Mouse (Mus musculus) NIH3T3 (cell line): ENCODE data around the gene Rhoj.

ENCODE experiments used
- DNase-seq: peaks from one replicate; pipeline ENCODE4 v3.0.0-alpha.2; 2012; ENCODE audit warnings: low read depth

Gene Rhoj

DNA sequence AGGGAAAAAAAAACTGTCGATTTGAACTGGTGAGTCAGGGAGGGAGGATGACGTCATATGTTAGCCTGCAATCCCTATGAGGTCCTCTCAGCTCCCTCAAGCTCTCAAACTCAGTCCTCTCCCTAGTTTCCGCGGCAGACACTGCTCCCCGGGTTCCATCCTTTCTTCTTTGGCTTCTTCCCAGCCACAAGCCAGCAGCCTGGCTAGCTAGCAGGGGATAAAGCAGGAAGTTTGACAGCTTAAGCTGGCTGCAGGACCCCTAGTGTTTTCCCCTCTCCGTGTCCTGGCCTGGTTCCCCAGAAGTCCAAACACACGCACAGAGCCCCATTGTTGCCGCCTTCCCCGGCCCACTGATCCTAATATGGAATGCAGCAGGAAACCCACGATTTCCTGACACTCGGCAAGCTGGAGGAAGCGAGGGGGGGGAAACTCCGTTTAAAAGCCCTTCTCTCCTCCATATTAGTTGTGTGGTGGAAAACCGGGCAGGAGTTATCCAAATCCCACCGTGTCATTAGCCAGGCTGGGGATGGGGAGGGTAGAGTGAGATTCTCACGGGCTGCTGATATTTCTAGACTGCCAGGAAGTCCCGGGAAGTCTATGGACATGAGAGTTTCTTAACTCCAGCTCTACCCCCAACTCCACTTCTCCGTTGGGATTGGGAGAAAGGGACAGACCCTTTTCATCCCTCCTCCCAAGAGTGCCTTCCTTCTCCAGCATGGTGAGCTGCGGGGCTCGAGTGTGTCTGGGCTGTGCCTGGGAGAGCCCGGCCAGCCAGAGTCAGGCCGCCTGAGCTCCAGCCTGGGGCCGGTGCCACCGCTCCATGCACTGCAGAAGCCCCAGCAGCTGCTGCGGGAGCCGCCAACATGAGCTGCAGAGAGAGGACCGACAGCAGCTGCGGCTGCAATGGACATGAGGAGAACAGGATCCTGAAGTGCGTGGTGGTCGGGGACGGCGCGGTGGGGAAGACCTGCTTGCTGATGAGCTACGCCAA is at the start of gene Rhoj:
Gene Rhoj, plus strand, starts transcription at position 362 of the 991 bp plus-strand sequence.
- peak; percentile 93 for DNase-seq

GRCm38 (mm10) chr12:75271726-75272125 is 36.4 kb upstream of the Rhoj start:
- peak; percentile 15 for DNase-seq

DNA sequence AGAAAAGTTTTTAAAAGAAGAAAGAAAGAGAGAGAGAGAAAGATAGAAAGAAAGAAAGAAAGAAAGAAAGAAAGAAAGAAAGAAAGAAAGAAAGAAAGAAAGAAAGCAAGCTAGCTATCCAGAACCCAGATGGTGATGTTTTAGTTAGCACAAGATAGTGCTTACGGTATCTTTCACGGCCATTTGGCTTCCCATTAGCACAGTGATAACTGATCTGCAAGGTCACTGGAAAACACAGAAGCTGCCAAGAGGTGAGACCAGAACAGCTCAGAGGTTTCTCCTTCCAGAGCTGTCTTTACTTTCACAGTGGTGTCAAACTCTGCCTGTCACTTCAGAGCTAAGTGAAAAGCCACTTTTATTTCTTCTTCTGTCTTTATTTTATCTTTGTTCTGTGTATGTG is 32.4 kb upstream of the Rhoj start:
- no peak for DNase-seq

DNA sequence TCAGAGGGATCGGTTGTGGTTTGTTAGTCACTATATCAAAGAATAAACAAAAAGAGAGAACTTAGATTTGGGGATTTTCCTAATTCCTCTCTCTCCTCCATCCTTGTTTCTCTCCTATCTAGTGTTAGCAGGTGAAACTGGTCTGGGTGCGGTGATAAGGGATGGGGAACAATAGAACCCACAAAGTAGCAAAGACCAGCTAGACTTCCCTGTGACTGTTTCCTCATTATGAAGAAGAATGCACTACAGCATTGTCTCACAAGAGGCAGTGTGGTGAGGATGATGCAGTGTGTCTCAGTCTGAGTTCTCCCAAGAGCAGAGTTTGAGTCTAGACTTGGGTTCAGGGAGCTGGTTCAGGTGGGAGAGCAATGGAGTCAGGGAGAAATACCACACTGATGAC is 30.7 kb upstream of the Rhoj start:
- DNase-seq, result no peak

- DNase-seq, result no peak
Observed at GRCm38 (mm10) chr12:75280502-75280901, 27.6 kb upstream of the Rhoj start.

GRCm38 (mm10) chr12:75283226-75283625 is 24.9 kb upstream of the Rhoj start:
- peak; percentile 37 for DNase-seq

- no peak for DNase-seq
Observed at GRCm38 (mm10) chr12:75286166-75286565, 22.0 kb upstream of the Rhoj start.

GRCm38 (mm10) chr12:75290524-75290923 is 17.6 kb upstream of the Rhoj start:
- peak; percentile 80 for DNase-seq

GRCm38 (mm10) chr12:75291556-75291955 is 16.6 kb upstream of the Rhoj start:
- DNase-seq, result no peak

DNA sequence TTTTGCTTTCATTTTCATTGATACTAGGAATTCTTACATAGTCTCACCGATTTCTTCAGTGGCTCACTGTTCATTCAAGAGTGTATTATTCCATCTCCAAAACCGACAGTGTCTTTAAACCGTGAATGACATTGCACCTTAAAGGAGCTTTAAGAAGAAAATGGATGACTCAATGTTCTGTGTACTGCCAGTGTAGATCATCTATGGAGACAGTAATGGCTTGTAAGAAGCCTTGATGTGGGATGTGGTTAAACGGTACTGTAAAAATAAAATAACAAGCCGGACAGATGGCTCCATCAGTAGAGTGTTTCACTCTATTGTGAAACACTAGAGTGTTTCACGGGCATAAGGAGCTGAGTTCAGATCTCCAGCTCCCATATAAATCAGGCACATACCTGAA is 15.2 kb upstream of the Rhoj start:
- no peak for DNase-seq

DNA sequence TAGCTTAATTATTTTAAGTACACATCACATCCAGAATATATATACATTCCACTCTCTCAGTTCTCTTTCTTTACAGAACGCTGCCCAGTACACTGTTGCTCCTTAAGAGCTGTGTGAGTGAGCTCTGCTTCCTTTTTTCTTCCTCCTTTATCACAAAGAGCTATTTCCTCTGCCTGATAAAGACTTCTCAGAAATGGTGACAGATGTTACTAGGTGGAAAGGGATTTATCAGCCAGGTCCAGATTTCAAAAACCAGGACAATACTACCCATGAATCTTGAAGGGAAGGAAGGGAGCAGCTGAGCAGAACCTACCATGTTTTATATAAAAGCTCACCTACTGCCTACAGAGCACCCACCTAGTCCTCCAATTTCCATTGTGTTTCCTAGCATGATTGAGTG is 8.3 kb upstream of the Rhoj start:
- no peak for DNase-seq

- peak; percentile 72 for DNase-seq
Observed at GRCm38 (mm10) chr12:75304132-75304531, 4.0 kb upstream of the Rhoj start.

GRCm38 (mm10) chr12:75309756-75310155 is 1.6 kb downstream of the Rhoj start:
- peak; percentile 52 for DNase-seq

DNA sequence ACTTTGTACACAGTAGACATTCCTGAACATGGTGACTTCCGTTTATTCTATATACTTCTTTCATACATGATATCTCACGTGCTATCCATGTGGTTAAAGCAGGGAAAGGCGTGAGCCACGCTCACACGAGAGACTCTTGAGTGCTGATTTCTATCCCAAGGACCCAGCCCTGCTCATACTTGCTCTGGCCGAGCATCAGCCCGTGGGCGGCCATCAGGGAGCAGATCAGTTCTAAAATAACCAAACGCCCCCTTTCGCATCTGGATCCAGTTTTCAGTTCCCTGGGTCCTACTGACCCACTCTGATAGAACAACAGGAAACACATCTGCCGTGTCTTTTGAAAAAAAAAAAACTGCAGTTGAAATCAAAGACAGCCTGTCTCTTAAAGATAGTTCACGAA is 2.6 kb downstream of the Rhoj start:
- peak; percentile 79 for DNase-seq

GRCm38 (mm10) chr12:75311879-75312278 is 3.8 kb downstream of the Rhoj start:
- DNase-seq, result no peak

DNA sequence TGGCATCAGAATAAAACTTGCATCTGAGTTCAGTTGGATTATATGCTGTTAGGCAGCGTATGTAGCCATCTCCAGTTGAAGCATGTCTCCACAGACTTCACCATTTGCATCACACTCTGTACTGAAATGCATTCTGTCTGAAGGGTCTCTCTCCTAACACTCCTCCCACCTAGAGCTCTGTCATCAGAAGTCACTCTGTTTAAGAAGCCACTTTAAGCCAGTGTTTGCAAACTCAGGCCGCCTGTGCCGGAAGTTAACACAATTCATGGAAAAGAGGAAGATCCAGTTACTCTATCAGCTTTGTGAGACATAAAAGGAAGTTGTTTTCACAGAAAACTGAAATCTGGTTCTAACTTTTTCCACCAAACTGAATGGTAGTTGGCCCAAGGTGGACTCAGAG is 5.9 kb downstream of the Rhoj start:
- DNase-seq, result no peak

- DNase-seq, result no peak
Observed at GRCm38 (mm10) chr12:75315851-75316250, 7.7 kb downstream of the Rhoj start.

GRCm38 (mm10) chr12:75320441-75320925 is 12.4 kb downstream of the Rhoj start:
- DNase-seq, result no peak

DNA sequence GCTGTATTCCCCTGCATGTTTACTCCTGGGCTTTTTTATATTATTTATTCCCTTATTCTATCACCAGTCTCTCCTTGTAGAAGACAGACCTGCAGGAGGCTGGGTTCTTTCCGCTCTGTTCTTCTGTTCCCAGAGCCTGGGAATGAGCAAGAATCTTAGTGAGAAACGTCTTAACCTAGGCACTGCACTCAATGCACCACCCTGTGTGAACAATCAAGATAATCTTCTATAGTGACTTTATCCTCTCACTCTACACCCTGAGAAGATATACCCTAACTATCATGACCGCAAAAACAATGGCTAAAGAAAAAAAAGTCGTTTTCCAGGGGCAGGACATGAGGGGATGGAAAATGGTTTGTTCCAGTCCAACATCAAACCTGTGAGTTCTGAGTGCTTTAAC is 13.1 kb downstream of the Rhoj start:
- no peak for DNase-seq

- no peak for DNase-seq
Observed at GRCm38 (mm10) chr12:75329188-75329587, 21.1 kb downstream of the Rhoj start.

- DNase-seq, result no peak
Observed at GRCm38 (mm10) chr12:75339894-75340293, 31.8 kb downstream of the Rhoj start.

DNA sequence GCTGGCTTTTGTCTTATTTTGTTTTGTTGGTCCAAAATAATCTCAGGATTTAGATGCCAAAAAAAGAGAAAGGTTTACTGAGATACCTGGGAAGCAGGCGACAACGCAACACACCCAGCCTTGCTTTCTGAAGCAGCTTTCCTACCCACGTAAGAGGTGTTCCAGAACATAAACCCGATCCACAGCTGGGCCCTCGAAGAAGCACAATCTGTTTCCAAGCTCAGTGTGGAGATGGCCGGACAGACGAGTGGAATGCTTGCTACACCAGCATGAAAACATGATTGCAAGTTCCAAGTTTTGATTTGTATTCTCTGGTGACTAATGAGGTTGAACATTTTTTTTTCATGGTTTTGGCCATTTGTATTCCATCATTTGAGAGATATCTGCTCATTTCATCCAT is 32.2 kb downstream of the Rhoj start:
- no peak for DNase-seq

DNA sequence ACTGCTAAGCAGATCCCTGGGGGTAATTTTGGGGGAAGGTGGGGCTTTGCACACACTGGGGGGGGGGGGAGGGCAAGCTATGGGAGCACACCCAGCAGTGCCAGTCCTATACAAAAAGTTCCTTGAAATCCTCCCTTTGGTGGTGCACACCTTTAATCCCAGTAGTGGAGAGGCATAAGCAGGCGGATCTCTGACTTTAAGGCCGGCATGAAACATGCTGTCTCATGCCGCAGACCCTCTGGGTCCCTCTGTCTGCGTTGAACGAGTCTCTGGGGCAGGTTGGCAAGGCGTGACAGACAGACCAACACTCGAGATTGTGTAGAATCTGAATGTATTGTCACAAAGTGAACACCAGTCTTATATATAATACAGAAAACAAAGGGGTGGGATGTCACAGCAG is 40.4 kb downstream of the Rhoj start:
- DNase-seq, result no peak

DNA sequence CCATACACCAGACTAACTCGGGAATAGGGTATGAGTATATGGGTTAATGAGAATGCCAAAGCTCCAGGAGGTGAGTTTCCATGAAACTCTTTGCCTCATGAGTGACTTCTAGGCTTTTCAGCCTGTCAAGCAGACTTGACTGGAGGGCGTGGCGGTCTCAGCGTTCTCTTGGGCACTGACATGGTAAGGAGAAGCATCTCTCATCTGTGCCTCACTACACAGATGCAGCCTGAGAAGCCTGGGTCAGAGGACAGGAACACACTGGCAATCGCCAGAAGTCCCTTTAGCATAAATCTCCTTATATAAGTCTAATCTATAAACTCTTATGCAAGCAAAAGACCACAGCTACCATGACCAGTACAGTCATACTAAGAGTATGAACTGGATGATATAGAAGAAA is 41.4 kb downstream of the Rhoj start:
- DNase-seq, result peak; percentile 50
